Mouse (Mus musculus): Measurements from ENCODE around the gene Mmp3. TPM values are rescaled to one million over a fixed set of nuclear protein-coding genes. Genes with fewer than 3 reads are reported as not detected.
"Not testable (repeated sequence)": the region's sequence is repeated elsewhere in the genome, so short reads cannot be mapped to it uniquely, and the experiment has no call there.

The Mmp3 gene
- total RNA-seq (2014; fragmentation: Nextera tagmentation) (not detected in 2 replicates), total RNA-seq (2017) (0.05 and 0.06 TPM in 2 replicates), polyA plus RNA-seq (2012) (not detected in 2 replicates)

DNA sequence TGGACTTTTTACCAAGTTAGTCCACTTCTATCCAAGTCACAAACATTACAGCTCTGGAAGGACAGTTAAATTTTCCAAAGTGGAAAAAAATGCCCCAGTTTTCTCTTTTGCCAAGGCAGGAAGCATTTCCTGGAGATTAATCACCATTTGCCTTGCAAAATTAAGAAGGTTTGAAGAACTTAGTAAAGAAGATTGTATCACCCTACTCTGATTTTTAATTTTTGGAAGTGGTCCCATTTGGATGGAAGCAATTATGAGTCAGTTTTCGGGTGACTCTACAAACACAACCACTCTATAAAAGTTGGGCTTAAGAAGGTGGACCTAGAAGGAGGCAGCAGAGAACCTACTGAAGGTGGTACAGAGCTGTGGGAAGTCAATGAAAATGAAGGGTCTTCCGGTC is at the start of gene Mmp3:
Gene Mmp3, plus strand, starts transcription at position 301 of the 400 bp plus-strand sequence.
- 0 out of 2 replicates have a peak, but pooled peaks cover 2% of the 10 kb centered on the region for H3K27me3 ChIP-seq (ENCODE audit: insufficient read depth, low read length)
- no peak for TF ChIP-seq CTCF (IDR thresholded peaks at IDR 0.05; ENCODE audit: low read depth, low read length)
- TF ChIP-seq GATA1 (IDR thresholded peaks at IDR 0.05; ENCODE audit: borderline replicate concordance, low read length): no peak
- TF ChIP-seq POLR2AphosphoS5 (IDR thresholded peaks at IDR 0.05; ENCODE audit: insufficient replicate concordance, low read depth, low read length): no peak
- TF ChIP-seq GATA2 (IDR thresholded peaks at IDR 0.05; ENCODE audit: borderline replicate concordance, low read depth, low read length): no peak
- no peak for TF ChIP-seq TAL1 (conservative IDR thresholded peaks at IDR 0.05; ENCODE audit: low read depth, low read length)
- no peak for ATAC-seq (ENCODE audit: extremely low read depth, insufficient number of reproducible peaks, low FRiP score, poor library complexity, severe bottlenecking)
- no peaks in the 10 kb centered on the region for H3K4me1 ChIP-seq (ENCODE audit: insufficient read depth, low read depth, low read length)
- no peaks in the 10 kb centered on the region for H3K36me3 ChIP-seq (replicated peaks)
- H3K9me3 ChIP-seq (replicated peaks): no peaks in the 10 kb centered on the region
- no peak for DNase-seq (ENCODE audit: low spot score)
- no peak within 1 kb of the TSS for H3K4me3 ChIP-seq (ENCODE audit: low read depth, low read length)

DNA sequence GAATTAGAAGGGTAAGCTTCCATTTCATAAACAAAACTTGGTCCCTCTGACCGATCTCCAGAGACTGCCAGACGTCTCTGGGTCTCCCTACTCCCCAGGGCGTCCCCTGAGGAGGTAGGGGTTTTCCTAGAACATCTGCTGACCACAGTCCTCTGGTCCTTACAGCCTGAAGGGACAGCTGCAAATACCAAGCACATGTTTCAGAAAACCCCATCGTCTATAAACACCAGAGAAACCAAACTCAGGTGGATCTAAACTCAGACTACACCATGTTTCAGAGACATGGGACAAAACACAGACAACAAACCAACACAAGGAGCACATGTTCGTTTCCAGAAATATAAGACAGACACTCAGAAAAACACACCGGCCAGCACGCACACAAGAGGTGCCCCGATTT is 49.1 kb upstream of the Mmp3 start:
- H3K36me3 ChIP-seq (replicated peaks): not testable (repeated sequence)

DNA sequence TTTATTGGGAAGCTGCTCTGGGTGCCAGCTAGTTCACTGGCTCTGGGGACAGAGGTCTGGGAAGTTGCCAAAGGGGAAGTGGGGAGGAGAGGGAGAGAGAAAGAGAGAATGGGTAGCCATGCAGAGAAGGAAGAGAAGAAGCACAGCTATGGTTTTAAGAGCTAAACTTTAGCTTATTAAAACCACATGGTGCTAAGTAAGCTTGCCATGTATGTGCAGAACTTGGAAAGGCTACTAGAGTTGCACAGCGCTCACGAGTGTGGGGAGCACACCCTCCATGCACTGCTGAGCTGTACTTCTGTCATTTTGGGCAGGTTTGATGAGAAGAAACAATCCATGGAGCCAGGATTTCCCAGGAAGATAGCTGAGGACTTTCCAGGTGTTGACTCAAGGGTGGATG is 7.7 kb downstream of the Mmp3 start:
- Histone ChIP-seq H3K9me3 (replicated peaks) (no peaks in the 10 kb centered on the region), H3K4me3 (ENCODE audit: low read depth, low read length) (no peak overlapping the region), H3K27me3 (ENCODE audit: insufficient read depth, low read length) (no peaks in the 10 kb centered on the region), H3K36me3 (replicated peaks) (no peaks in the 10 kb centered on the region), H3K4me1 (ENCODE audit: insufficient read depth, low read depth, low read length) (no peaks in the 10 kb centered on the region)
- TF ChIP-seq POLR2AphosphoS5 (IDR thresholded peaks at IDR 0.05; ENCODE audit: insufficient replicate concordance, low read depth, low read length) (no peak), GATA2 (IDR thresholded peaks at IDR 0.05; ENCODE audit: borderline replicate concordance, low read depth, low read length) (no peak), TAL1 (conservative IDR thresholded peaks at IDR 0.05; ENCODE audit: low read depth, low read length) (no peak), CTCF (IDR thresholded peaks at IDR 0.05; ENCODE audit: low read depth, low read length) (no peak)
- DNase-seq (ENCODE audit: low spot score) (no peak), ATAC-seq (ENCODE audit: extremely low read depth, insufficient number of reproducible peaks, low FRiP score, poor library complexity, severe bottlenecking) (no peak)

More for the DNA sequence above, 49.1 kb upstream of the Mmp3 start:
- not testable (repeated sequence) for H3K27me3 ChIP-seq (ENCODE audit: insufficient read depth, low read length); H3K4me1 ChIP-seq (ENCODE audit: insufficient read depth, low read depth, low read length); H3K4me3 ChIP-seq (ENCODE audit: low read depth, low read length); DNase-seq (ENCODE audit: low spot score); H3K9me3 ChIP-seq (replicated peaks); ATAC-seq (ENCODE audit: extremely low read depth, insufficient number of reproducible peaks, low FRiP score, poor library complexity, severe bottlenecking)

DNA sequence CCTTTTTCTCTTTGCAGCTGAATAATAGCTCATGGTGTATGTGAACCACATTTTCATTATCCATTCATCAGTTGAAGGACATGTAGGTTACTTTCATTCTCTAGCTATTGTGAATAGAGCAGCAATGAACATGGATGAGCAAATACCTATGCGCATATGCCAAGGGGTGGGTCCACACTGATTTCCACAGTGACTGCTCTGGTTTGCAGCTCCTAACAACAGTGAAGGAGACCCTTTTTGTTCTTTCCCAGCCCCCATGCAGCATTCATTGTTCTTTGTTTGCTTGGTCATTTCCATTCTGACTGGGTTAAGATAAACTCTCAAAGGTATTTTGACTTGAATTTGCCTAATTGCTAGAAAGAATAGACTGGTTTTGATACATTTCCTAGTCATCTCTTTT is 24.6 kb downstream of the Mmp3 start:
- Histone ChIP-seq H3K27me3 (ENCODE audit: insufficient read depth, low read length) (no peaks in the 10 kb centered on the region), H3K36me3 (replicated peaks) (no peaks in the 10 kb centered on the region), H3K9me3 (replicated peaks) (no peaks in the 10 kb centered on the region), H3K4me3 (ENCODE audit: low read depth, low read length) (no peak overlapping the region), H3K4me1 (ENCODE audit: insufficient read depth, low read depth, low read length) (no peaks in the 10 kb centered on the region)
- ATAC-seq (ENCODE audit: extremely low read depth, insufficient number of reproducible peaks, low FRiP score, poor library complexity, severe bottlenecking): no peak
- TF ChIP-seq TAL1 (conservative IDR thresholded peaks at IDR 0.05; ENCODE audit: low read depth, low read length) (no peak), GATA1 (IDR thresholded peaks at IDR 0.05; ENCODE audit: borderline replicate concordance, low read length) (no peak), POLR2AphosphoS5 (IDR thresholded peaks at IDR 0.05; ENCODE audit: insufficient replicate concordance, low read depth, low read length) (no peak), GATA2 (IDR thresholded peaks at IDR 0.05; ENCODE audit: borderline replicate concordance, low read depth, low read length) (no peak), CTCF (IDR thresholded peaks at IDR 0.05; ENCODE audit: low read depth, low read length) (no peak)
- no peak for DNase-seq (ENCODE audit: low spot score)

DNA sequence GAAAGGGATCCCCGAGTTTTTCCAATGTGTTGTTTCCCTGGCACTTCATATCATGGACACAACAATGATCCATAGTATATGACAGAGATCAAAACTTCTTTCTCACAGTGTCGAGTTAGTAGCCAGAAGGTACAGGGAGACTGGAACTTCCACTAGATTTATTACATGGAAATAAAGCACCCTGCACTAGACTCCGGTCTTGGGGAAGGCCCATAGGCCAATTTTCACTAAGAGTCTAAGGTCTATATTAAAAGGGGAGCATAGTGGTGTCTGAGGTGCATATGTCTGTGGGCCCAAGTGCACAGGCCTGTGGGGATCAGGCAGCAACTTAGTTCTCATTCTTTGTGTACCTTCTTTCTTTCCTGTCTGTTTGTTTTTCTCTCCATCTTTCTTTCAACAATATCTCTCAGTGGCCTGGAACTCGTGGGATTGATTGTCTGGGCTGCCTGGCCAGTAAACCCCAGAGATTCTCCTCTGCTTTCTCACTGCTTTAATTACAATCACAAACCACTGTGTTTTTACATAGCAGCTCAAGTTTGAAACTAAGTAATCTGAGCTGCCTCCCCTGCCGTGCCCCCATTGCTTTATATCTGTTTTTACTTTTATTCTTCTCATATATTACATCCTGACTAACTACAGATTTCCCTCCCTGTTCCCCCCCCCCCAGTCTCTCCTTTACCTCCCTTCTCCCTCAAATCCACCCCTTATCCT is 38.2 kb downstream of the Mmp3 start:
- H3K4me1 ChIP-seq (ENCODE audit: insufficient read depth, low read depth, low read length): no peaks in the 10 kb centered on the region
- ATAC-seq (ENCODE audit: extremely low read depth, insufficient number of reproducible peaks, low FRiP score, poor library complexity, severe bottlenecking): no peak
- no peaks in the 10 kb centered on the region for H3K9me3 ChIP-seq (replicated peaks)
- TF ChIP-seq GATA1 (IDR thresholded peaks at IDR 0.05; ENCODE audit: borderline replicate concordance, low read length) (no peak), CTCF (IDR thresholded peaks at IDR 0.05; ENCODE audit: low read depth, low read length) (no peak), POLR2AphosphoS5 (IDR thresholded peaks at IDR 0.05; ENCODE audit: insufficient replicate concordance, low read depth, low read length) (no peak), TAL1 (conservative IDR thresholded peaks at IDR 0.05; ENCODE audit: low read depth, low read length) (no peak), GATA2 (IDR thresholded peaks at IDR 0.05; ENCODE audit: borderline replicate concordance, low read depth, low read length) (no peak)
- no peaks in the 10 kb centered on the region for H3K27me3 ChIP-seq (ENCODE audit: insufficient read depth, low read length)
- no peak for DNase-seq (ENCODE audit: low spot score)
- H3K36me3 ChIP-seq (replicated peaks): no peaks in the 10 kb centered on the region
- no peak overlapping the region for H3K4me3 ChIP-seq (ENCODE audit: low read depth, low read length)

DNA sequence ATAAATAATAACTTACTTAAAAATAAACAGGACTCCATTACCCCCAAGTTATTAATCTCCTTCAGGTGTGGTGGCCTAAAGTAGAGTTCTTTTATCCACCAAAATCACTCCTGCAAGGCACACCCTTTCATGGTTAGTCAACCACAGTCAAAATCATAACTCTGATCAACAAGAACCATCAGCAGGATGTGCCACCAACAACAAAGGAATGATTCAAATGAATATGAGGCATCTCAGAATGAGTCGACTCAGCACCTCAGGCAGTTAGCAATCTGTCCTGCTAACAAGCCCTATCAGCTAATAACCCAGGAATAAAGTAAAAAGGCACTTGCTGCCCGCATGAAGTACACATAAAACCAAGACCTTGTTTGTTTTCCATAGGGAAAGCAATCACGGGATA is 55.5 kb downstream of the Mmp3 start:
- TF ChIP-seq CTCF (IDR thresholded peaks at IDR 0.05; ENCODE audit: low read depth, low read length): no peak
- TF ChIP-seq GATA1 (IDR thresholded peaks at IDR 0.05; ENCODE audit: borderline replicate concordance, low read length): no peak
- TF ChIP-seq POLR2AphosphoS5 (IDR thresholded peaks at IDR 0.05; ENCODE audit: insufficient replicate concordance, low read depth, low read length): no peak
- TF ChIP-seq GATA2 (IDR thresholded peaks at IDR 0.05; ENCODE audit: borderline replicate concordance, low read depth, low read length): no peak
- TF ChIP-seq TAL1 (conservative IDR thresholded peaks at IDR 0.05; ENCODE audit: low read depth, low read length): no peak
- no peaks in the 10 kb centered on the region for H3K4me1 ChIP-seq (ENCODE audit: insufficient read depth, low read depth, low read length)
- no peak for DNase-seq (ENCODE audit: low spot score)

More for the DNA sequence above, 55.5 kb downstream of the Mmp3 start:
- H3K36me3 ChIP-seq (replicated peaks): no peaks in the 10 kb centered on the region
- no peak overlapping the region for H3K4me3 ChIP-seq (ENCODE audit: low read depth, low read length)
- no peaks in the 10 kb centered on the region for H3K9me3 ChIP-seq (replicated peaks)
- H3K27me3 ChIP-seq (ENCODE audit: insufficient read depth, low read length): peaks cover 7% of the 10 kb centered on the region
- no peak for ATAC-seq (ENCODE audit: extremely low read depth, insufficient number of reproducible peaks, low FRiP score, poor library complexity, severe bottlenecking)

Measured in G1E (cell line).